Mouse (Mus musculus) spleen, embryonic (tissue): ENCODE data around the gene Retnlb.
"Not testable (repeated sequence)": the region's sequence is repeated elsewhere in the genome, so short reads cannot be mapped to it uniquely, and the experiment has no call there.

Experiments
- CTCF ChIA-PET: fragments of 350-600 bp; sonication (Branson Sonifier 250); formaldehyde crosslinking; loops from one replicate; lab custom pipeline; 2022; lab: Charles Lee

Gene Retnlb

DNA sequence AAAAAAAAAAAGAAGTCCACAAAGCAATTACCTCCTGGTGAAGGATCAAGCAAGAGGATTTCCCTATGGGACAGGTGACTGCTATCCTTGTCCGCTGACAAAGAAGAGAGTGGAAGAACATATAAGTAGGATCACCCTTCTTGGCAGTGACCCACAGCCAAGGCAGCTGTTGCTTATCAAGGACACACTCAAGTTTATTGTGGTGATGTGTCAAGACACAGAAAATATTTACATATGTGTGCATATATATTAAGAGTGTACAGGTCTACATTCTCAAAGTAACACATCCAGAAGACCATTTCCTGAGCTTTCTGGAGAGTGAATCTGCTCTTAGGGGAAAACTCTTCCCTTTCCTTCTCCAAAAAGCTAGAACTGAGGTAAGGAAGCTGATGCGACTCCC lies at the start of gene Retnlb:
Gene Retnlb, plus strand, starts transcription at position 162 of the 400 bp plus-strand sequence.
- CTCF ChIA-PET, result no interaction called here

DNA sequence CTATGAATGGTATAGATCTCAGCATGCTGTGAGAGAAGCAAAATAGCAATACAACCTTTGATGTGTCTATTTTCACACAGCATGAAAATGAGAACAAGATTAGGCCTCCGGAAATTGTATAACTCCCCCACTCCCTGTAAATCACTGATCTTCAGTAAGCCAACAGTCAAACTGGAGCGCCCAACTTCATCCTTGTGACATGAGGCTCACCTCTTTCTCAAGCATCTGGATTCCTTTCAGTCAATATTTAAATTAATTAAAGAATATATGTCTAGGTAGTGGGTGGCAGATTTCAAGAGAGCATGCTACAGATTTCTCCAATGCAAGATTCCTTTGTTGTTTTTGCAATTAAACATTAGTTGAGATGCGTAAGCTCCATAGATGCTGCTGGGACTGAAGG lies 47.5 kb upstream of the Retnlb start:
- CTCF ChIA-PET, result no interaction called here

DNA sequence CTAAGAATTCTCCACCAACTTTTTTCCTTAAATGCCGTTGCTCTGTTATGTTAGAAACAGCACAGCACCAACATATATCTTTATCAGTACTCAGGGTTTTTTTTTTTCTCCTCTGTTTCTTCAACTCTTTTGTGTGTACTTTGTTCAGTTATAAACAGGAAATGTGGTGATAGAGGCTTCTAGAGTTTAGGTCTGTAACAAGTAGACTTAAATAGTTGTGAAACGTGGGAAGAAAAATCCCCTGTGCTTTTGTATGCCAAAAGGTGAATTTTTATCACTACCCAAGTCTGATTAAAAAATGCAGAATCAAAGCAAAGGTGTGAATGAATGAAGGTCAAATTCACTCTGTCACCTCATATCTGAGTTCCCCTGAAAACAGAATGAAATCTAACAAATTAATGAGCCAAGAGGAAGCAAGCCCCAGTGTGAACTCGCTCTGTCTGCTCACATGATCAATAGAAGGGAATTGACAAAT lies 44.6 kb upstream of the Retnlb start, which contains the start of gene Trat1:
Gene Trat1, minus strand, starts transcription at position 51 of the 475 bp plus-strand sequence.
- CTCF ChIA-PET, result interaction anchor here (0.6 kb wide), 1 partner anchor 97 kb away, joined by 3 read pairs; no protein-coding TSS in a partner anchor

DNA sequence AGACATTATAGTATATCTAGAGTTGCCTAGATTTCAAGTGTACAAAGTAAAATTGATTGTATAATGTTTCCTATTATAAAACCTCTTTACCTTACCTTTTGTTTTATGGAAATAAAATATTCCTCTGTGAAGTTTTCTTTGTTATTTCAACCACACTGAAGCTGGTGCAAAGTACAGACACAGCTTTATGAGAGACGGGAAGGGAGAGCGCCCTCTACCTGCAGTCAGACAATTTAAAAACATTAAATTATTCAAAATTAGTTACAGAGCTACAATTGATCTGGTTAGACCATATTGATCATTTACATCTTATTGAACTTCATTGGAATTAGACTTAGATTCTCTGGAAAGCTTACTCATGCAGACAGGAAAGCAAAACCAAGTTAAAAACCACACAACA lies 39.4 kb upstream of the Retnlb start:
- CTCF ChIA-PET, result no interaction called here

DNA sequence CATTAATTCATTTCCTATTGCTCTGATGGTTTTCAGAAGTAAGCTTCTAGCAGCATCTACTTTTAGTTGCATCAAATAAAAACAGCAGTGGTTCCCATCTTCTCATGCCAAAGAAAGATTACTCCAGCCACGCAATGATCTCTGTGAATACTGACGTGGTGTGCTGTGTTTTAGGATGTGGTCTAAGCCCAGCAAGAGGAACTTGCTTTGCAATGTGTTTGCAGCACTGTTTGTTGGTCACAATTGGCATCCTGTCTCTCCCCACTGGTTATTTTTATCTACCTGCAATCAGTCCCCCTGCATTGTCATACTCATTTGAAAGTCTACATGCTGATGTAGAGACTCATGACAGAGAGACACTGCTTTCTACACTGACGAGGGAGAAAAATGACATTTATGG lies 30.4 kb upstream of the Retnlb start:
- CTCF ChIA-PET, result interaction anchor here (0.6 kb wide), 1 partner anchor 76 kb away, joined by 5 read pairs; no protein-coding TSS in a partner anchor

DNA sequence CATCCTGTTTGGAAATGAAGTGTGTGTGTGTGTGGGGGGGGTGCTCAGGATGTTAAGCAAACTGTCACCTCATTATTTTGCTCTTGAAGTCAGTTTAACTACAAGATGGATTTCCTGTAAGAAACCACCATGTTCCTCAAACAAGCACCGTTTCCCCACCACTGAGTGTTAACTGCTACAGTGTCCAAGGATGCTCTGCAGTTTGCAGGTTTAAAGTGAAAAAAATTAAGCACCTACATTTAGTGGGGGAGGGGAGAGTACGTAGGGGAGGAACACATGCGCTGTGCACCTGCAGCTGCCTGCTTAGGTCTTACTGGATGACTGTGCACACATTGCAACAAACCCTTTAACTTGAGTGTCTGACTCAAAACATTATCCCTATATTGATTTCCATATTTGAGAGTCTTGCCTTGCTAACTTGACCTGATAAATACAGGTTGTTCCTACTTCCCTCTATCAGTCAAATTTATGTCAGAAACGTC lies 27.9 kb upstream of the Retnlb start:
- CTCF ChIA-PET, result no interaction called here

DNA sequence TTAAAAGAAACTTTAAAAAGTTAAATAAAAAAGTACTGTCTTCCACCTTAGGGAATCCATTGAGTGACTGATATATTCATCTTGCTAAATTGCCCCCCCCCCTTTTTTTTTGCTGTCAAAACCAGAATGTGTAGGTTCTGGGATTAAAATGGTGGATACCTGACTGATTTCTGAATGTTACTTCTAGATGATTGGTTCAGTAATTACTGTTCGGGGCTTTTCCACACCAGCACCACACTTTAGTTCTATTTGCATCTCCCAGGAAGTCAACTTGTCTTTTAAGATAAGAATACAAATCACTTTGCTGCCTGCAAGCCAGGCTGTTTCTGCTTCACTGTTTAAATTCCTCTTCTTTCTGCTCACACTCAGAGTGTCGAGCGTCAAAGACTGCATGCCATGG lies 18.4 kb upstream of the Retnlb start:
- CTCF ChIA-PET, result no interaction called here

DNA sequence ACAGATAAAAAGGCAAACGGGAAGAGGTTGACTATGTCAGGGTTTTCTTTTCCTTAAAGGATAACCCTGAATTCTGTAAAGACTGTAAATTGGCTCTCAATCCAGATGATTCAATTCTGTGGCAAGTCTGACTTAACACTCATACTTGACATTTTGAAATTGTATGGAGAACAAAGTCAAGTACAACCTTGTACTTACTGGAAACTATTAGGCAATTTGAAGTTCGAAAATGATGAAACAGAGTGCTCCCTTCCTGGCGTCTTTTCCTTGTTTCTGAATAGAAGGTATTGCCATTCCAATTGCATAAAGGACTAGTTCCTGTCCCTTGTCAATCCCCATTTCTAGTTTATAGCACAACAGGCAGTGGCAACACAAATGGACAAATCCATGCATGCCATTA lies 17.2 kb upstream of the Retnlb start:
- CTCF ChIA-PET, result no interaction called here

DNA sequence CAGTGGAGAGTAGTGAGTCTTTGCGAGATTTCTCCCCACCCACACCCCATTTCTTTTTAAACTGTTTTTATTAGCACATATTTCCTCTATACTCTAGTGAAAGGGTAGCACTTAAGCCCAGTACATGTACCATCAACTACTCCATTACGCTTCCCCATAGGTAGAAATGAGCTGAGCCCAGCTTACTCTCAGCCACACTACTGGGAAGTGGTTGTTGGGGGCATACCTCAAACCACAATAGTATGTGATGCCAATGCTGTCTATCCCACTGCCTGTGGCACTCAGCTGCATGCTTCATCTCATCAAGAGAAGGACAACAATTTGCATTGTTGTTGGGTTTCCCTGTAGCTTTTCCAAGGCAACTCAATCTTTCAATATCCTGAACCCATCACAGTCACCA lies 15.8 kb upstream of the Retnlb start:
- CTCF ChIA-PET, result no interaction called here

DNA sequence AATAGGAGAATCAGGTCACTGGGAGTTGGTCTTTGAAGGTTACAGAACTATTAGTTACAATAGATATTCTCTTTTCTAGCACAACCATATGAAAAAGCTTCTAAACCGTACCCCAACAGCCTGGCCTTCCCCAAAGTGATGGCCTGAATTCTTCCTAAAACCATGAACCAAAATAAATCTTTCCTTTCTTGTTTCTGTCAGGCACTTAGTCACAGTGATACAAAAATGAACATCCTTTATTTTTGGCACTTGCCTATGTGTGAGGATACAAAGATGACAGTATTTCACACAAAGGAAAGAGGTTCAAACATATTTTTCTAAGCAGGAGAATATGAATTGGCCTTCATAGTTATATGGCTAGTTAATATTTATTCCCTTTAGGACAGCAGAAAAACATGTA lies 11.2 kb upstream of the Retnlb start:
- CTCF ChIA-PET, result no interaction called here

DNA sequence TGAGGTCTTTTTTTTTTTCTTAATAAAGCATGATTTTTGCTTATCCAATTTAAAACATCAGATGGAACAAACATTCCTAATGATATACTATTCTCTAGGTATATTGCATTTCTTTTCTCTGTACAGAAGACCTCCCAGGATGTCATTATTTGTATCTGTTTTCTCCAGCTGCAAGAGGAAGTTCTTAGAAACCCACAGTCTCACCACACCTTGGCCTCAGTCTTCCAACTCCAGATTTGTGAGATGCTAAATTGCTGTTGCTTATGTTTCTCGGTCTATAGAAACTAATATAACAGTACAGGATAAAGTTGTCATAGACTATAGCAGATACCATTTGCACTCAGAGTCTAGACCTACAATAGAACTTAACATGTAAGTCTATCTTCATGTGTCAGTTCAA lies 10.1 kb upstream of the Retnlb start:
- CTCF ChIA-PET, result no interaction called here

DNA sequence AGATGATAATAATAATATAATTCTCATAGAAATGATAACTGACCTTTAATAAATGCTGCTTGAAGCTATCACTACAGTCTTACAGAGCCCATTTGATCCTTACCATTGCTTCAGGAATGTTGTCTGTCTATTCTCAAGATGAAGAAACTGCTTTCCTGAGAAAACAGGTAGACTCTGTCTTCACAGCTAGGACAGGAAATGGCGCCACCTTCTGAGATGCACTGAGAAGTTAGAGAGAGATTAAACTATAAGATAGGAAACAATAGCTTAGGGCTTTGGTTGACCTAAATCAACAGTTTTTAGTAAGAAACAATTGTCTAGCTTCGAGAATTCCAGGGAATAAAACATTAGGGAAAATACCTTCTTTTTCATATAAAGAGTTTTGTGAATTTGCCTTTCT lies 7.3 kb upstream of the Retnlb start:
- CTCF ChIA-PET, result no interaction called here

DNA sequence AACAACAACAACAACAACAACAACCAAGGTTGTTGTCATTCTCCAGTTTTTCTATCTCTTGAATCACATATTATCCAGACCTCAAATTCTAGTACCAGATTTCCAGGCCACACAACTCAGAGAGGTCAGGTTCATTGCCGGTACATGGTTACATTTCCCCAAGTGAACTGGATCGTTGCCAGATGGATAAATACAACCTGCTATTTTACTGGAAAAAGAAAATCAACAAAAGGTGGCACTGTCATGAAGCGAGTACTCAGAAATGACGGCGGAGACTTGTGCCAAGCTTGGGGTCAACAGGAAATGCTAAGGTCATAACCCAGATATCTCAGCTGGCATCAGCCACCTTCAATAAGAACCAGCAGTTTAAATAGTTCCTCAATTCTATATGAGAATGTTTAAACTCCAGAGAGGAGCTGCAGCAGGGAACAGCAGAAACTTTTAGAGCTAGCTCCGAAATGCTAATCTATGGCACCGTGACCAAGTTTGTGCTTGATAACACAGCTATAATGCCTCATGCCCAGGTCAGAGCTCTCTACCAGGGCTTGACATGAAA lies 4.7 kb upstream of the Retnlb start:
- CTCF ChIA-PET, result no interaction called here

DNA sequence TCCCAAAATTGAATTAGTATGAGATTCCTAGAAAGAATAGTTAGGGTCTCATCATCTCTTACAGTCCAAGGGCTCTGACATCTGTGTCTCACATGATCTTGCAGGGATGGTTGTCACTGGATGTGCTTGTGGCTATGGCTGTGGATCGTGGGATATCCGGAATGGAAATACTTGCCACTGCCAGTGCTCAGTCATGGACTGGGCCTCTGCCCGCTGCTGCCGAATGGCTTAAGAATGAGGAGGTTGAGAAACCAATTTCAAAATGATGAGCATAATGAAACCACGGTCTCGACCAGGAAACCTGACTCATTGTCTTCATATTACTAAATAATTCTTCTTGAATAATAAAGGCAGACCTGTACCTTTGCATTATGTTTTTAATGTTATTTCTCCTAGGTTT lies 1.9 kb downstream of the Retnlb start:
- CTCF ChIA-PET, result no interaction called here

DNA sequence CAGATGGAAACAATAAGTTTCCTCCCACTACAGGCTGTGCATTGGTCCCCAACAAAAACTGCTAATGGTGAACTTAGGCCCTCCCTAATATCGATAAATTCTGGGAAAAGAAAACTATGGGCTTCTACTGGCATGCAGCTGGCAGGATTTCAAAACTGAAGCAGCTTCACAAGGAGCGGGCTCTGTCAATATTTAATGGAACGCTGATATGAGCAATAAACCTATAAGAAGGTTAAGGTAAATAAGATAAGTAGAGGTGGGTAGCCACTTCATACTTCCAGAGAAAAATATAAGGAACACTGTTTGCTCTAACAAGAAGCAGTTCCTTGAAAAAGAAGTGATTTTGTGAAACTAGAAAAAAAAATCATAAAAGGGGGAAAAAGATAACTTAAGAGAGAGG lies 9.8 kb downstream of the Retnlb start:
- CTCF ChIA-PET, result no interaction called here

DNA sequence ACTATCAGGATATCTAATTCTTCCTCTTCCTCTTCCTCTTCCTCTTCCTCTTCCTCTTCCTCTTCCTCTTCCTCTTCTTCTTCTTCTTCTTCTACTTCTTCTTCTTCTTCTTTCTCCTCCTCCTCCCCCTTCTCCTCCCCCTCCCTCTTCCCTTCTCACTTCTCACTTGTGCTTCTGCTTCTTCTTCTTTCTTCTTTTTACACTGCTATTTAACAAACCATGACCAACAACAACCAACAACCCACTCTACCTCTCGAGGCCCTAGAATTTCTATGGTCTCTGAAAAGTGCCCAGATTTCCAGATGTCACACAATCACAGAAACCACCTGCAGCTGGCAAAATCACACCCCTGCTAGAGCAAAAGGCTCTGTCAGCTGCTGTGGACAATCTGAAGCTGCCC lies 11.0 kb downstream of the Retnlb start:
- CTCF ChIA-PET, result no interaction called here

DNA sequence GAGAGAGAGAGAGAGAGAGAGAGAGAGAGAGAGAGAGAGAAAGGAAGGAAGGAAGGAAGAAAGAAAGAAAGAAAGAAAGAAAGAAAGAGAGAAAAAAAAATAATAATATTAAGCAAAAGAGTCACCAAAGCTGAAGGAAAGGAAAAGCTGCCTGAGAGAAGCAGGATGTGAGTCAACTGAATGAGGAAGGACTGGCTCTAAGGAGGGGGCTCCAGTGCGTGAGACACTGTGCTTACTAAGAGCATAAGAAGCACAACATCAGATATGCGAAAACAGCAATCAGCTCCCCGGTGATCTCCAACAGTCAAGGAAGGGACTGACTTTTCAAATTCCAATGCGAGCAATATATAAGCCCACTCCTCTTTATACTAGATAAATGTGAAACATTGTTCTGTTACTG lies 12.4 kb downstream of the Retnlb start:
- CTCF ChIA-PET, result no interaction called here

DNA sequence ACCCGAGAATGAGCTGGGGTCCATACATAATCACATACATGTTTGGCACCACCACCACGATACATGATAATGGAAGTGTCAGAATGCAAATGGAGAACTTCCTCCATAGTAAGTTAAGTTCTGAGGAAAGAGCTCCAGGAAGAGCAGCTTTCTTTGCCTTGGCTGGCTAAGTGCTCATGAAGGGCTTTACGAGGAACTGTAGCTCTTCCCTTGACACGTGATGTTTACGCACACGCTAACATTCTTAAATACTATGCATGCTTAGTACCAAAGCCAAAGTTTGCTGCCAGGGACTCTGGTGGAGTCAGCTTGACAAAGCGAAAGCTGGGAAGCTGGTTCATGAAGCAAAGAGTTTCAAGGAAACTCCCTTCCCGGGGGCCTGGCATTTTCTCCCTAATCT lies 15.4 kb downstream of the Retnlb start:
- CTCF ChIA-PET, result no interaction called here

DNA sequence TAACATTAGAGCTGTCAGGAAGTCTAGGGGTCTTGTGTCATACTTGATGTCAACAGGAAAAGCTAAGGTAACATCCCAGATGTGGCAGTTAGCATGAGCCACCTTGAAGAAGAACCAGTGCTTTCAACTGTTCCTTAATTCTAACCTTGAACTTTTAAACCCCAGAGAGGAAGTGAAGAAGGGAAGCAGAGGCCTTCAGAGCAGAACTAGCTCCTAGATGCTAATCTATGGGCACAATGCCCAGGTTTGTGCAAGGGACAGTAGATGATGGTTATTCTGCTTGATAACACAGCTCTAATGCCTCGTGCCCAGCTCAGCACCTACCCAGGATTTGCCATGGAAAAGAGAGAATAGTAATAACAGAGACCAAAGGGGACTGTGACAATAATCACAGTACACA lies 17.0 kb downstream of the Retnlb start:
- CTCF ChIA-PET, result not testable (repeated sequence)

DNA sequence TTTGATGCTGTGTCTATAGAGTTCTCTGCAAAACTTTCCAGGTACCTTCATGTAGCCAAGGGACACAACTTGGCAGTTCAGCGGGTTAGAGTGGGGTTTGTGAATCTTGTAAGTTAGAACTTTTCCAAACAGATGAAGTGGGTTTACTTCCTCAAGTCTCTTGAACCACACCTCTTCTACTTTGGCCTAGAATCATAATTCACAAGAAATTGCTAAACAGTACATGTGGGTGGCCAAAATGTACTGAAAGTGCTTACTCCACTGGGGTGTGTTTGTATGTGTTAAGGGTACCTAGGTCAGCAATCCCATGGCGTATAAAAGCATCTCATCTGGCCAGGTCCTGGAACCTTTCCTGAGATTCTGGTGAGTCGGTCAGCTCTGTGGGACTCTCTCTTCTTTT lies 25.6 kb downstream of the Retnlb start, which contains the start of gene Retnla:
Gene Retnla, plus strand, starts transcription at position 286 of the 400 bp plus-strand sequence.
- CTCF ChIA-PET, result no interaction called here

DNA sequence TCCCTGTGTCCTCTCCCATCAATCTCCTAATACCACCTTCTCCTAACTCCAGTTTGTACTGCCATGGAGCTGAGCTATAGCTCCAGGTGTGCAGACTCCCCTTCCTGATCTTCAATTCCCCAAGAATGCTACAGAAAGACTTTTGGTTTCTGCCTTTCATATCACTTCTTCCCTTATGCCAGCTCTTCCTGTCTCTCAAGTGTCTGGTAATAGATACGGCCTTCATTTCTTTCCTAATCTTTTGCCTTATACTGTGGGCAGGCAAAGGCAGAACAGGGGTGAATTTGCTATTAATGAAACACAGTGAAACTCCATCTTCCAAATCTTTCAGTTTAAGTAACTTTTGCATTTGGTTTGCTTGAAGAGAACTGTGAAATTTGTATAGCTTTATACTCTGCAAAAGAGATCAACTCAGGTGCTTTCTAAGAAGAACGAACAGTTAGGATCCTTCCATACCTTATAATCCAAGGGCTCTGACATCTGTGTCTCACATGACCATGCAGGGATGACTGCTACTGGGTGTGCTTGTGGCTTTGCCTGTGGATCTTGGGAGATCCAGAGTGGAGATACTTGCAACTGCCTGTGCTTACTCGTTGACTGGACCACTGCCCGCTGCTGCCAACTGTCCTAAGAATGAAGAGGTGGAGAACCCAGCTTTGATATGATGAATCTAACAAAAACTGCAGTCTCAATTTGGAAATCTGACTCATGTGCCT lies 27.2 kb downstream of the Retnlb start:
- CTCF ChIA-PET, result no interaction called here

DNA sequence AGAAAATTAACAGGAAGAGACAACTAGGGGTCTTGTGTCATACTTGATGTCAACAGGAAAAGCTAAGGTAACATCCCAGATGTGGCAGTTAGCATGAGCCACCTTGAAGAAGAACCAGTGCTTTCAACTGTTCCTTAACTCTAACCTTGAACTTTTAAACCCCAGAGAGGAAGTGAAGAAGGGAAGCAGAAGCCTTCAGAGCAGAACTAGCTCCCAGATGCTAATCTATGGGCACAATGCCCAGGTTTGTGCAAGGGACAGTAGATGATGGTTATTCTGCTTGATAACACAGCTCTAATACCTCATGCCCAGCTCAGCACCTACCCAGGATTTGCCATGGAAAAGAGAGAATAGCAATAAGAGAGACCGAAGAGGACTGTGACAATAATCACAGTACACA lies 48.3 kb downstream of the Retnlb start:
- CTCF ChIA-PET, result not testable (repeated sequence)

DNA sequence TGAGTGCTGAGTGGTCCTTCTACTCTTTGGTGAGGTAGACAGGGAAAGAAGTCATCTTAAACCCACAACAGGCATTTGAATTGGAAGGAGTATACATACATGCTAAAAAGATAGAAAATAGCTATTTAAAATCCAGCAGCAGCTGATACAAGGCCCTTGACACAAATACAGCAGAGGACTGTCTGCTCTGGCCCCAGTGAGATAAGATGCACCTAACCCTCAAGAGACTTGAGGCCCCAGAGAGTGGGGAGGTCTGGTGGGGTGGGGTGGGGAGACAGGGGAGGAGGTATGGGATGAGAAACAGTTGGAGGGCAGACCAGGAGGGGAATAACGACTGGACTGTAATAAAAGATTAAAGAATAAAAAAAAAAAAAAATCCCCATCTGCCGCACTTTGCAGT lies 51.0 kb downstream of the Retnlb start:
- CTCF ChIA-PET, result no interaction called here
